Mouse (Mus musculus) urinary bladder, postnatal 25 days (tissue): ENCODE measurements around the gene Ctso.

Source experiments
- DNase-seq: peaks from one replicate; pipeline ENCODE4 v3.0.0; 2022; ENCODE audit warnings: low spot score

Gene Ctso

GRCm38 (mm10) chr3:81932141-81933101 lies at the start of gene Ctso:
TSS of gene Ctso (plus strand) at chr3:81932601.
- DNase-seq = peak; percentile 82

DNA sequence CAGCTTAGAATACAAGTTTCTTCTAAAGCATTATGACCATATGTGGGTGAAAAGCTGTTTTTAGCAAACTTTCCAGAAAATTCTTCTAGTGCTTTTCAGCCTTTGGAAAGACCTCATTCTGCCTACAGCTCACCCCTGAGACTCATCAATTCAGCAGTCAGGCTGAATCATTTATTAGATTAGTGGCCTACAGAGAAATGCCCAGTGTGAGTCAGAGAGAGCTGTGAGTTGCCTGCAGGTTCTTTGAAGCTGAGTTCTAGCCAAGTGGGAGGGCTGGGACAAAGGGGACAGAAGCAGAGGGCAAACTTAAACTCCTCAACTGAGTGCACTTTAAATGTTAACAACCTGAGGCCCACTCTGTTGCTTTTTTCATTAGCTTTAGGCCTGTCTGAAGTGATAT lies 48.5 kb upstream of the Ctso start:
- DNase-seq = no peak

DNA sequence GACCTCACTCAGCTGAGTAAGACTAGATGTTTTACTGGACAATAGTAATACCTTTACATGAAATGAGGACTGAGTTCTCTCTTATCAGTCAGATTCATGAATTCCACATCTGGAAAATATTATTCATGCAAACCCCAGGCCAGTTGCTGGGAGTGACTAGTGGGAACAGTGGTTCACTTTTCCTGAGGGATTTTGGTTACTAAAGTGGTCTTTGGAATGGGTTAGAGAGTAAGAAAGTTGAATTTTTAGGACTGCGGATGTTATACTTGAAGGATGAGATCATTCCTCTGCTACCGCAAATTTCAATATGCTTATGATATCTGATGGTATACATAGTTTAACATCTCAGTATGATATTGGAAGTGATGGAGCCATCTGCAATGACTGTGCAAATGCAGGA lies 46.8 kb upstream of the Ctso start:
- DNase-seq = no peak

GRCm38 (mm10) chr3:81889137-81889536 lies 43.3 kb upstream of the Ctso start:
- DNase-seq = no peak

GRCm38 (mm10) chr3:81910286-81911036 lies 21.9 kb upstream of the Ctso start:
- no peak for DNase-seq

GRCm38 (mm10) chr3:81916030-81916686 lies 16.2 kb upstream of the Ctso start:
- no peak for DNase-seq

GRCm38 (mm10) chr3:81917354-81917935 lies 15.0 kb upstream of the Ctso start:
- DNase-seq = no peak

DNA sequence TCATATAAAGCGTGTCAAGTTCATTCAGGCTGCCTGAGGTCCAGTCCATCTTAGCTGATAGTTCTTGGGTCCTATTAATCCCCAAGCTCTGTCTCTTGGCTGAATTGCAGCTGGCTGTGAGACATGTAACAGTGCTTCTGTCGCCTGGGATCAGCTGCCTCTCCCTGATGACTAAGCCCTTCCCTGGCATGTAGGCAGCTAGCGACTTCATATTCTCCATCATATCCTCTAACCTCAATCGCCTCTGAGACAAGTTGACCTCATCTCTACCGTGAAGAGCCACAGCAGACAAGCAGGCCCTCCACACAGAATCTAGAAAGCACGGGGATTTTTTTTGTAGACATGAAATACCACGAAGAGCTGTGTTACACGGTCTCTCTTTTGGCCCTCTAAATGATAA lies 14.2 kb upstream of the Ctso start:
- DNase-seq = no peak

DNA sequence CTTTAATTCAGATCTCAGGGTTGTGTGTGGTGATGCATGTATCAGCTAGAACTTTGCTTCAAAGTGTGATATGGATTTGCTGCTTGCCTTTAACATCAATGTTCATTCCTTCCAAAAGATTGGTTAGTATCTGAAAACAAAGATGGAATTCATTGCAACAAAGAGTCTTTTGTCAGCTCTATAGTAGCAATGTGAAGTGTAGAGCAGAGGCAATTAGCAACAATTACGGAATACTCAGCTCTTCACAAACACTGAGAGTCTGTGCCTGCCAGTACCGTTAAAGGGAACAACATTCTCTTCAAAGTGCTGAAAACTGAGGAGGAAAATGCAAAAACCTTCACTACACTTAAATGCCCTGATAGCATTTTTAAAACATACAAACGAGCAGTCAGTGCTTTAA lies 12.7 kb upstream of the Ctso start:
- DNase-seq = no peak

- DNase-seq = peak; percentile 7
Measured at GRCm38 (mm10) chr3:81922910-81923309, 9.5 kb upstream of the Ctso start.

- DNase-seq = peak; percentile 22
Measured at GRCm38 (mm10) chr3:81924931-81925330, 7.5 kb upstream of the Ctso start.

DNA sequence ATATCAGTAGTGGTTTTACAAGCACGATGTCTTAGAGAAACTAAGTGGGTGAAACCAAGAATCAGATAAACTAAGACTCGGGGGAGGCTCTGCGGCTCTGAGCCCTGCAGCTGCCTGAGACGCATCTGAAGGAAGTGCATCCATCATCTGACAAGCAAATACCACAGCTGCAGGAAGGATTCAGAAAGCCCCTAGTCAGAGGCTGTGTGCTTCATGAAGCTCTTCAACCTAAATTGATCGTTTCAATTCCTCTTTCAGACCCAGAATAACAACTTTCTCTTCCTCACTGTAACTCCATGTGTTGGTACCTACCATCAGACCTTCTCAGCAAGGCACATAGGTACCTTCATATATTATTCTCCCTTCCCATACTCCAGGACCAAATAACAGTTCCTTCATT lies 6.5 kb upstream of the Ctso start:
- no peak for DNase-seq

- DNase-seq = no peak
Measured at GRCm38 (mm10) chr3:81926764-81927325, 5.6 kb upstream of the Ctso start.

DNA sequence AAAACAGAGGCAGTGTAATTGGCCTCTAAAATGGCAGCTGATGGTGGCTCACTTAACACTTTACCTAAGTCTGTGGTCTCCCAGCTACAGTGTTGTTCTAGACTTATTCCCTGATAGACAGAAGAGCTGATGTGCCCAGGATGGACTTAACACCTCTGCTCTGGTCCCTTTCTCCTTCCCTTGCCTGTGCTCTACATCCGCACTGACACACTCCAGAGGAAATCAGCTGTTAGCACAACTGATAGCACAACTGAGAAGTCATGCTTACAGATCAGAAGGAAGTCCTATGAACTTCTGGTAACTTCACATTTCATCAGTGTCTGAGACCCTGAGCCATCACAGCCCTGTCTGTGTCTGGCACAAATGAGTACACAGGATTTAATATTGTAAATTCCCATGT lies 3.3 kb upstream of the Ctso start:
- no peak for DNase-seq

- DNase-seq = no peak
Measured at GRCm38 (mm10) chr3:81931695-81932094, 706 bp upstream of the Ctso start.

DNA sequence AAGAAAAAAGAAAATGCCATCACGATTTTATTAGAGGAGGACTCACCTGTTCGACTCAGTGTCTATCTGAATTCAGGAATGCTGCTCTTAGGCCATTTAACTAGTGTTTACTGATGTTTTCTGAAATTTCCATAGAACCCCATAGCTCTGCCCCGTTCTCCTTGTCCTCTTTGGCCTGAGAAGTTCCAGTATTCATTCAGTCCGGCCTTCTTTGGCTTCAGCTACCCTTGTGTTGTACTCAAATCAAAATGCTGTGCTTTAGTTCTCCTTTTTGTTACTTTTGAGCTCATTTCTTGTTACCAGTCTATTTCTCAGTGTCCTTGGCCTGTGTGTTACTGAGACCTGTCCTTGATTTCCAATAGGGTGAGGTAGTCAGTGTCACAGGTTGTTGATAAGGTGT lies 947 bp downstream of the Ctso start:
- no peak for DNase-seq

DNA sequence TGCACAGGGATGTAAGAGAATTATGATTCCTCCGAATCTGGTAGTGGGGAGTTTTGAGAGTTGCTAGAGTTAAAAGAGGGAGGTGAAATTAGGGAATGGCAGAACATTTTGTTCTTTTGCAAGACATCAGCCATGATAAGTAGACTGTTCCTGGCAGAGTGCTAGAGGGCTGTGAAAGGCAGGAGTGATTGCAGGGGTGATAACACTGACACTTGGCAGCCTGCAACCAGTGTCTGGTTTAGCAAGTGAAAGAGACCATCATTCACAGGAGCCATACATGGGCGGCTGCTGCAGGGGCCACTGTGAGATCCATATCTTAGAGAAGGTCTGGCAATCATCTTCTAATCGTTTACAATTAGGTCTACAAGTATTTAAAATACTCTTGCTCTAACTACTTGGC lies 6.5 kb downstream of the Ctso start:
- no peak for DNase-seq

DNA sequence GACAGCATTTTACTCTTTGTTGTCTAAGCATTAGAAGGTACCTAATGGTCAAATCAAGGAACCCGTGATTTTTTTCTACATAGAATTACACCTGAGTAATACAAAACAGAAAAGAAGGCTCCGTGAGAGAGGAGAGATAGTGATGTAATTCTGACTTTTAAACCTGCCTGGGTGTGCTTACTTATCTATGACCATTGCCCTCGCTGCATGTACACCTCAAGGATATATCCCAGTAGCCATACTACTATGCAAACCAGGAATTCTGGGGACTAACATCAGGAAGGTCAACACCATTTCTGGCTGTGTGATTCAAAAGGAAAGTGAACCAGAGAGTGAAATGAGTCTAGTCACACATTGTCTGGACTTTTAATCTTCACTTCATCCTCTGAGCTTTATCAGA lies 9.9 kb downstream of the Ctso start:
- DNase-seq = no peak

GRCm38 (mm10) chr3:81943097-81943496 lies 10.7 kb downstream of the Ctso start:
- no peak for DNase-seq

DNA sequence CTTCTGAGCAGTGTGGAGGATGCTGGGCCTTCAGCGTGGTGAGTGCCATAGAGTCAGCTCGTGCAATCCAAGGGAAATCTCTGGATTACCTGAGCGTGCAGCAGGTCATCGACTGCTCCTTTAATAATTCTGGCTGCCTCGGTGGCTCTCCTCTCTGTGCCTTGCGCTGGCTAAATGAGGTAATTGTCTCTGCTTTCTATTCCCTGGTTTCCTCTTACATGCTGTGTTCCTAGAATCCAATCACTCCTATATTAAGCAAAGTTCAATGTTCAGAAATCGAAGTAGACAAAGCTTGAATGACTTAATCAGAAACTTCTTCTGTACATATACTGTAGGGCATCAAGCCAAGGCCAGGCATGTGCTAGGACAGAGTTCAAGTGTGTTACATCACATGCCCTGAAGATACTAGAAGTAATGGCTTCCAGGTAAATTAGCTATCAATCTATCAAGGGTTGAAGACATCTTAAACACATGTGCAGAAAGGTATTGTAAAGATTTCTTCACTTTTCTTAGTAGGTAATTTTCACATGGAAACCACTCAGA lies 12.5 kb downstream of the Ctso start:
- no peak for DNase-seq

- no peak for DNase-seq
Measured at GRCm38 (mm10) chr3:81949048-81949447, 16.6 kb downstream of the Ctso start.

DNA sequence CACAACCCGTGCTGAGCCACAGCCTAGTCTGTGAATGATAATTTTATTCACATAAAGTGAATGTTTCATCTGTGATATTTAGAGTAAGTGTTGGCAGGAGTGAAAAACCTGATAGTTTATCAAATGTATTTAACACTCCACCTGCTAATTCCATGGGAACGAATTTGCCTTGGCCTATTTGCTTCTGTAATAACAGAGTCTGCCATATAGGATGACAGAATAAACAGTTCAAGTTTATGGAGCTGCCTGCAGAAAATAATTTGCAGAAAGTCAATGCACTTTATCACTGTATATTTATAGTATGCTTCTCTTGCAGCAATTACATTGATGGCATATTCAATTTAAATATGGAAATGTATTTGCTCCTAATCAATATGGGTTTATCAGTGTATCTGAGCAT lies 19.4 kb downstream of the Ctso start:
- no peak for DNase-seq
